In genomic region chr6:129661301-129661700, GRCm38 (mm10) we compare ENCODE assay signal across 1 mouse cellular context. TPM values are rescaled to one million over a fixed set of nuclear protein-coding genes. Genes with fewer than 3 reads are reported as not detected.
"Had no signal": no experiment of that assay in that cellular context is flagged by ENCODE, and none has a peak within 500 bp of the region (broad histone marks: within the 10 kb centered on the region; RNA-seq: fewer than 3 reads in every experiment).

No protein-coding gene starts in this region.

RNA-seq across cellular contexts. Expression of gene Klrc3, which starts 18.2 kb away (rescaled TPM):
- total RNA-seq: neutrophil, adult 5-6 weeks had no signal

RNA-seq across cellular contexts. Expression of gene Klri1, which starts 55.6 kb away (rescaled TPM):
- total RNA-seq: neutrophil, adult 5-6 weeks had no signal
